Mouse (Mus musculus) left cerebral cortex, adult 11 months (tissue): Measurements from ENCODE around the gene Asz1.

Experiments
- DNase-seq: peaks from one replicate; pipeline ENCODE4 v3.0.0; 2022; ENCODE audit warnings: low spot score

Asz1 gene

GRCm38 (mm10) chr6:18007356-18007755 is 101.5 kb downstream of the Asz1 start:
- DNase-seq: no peak

GRCm38 (mm10) chr6:18002065-18002464 is 106.8 kb downstream of the Asz1 start:
- no peak for DNase-seq
